Mouse (Mus musculus): ENCODE data around the gene Cdk2.

The Cdk2 gene

GRCm38 (mm10) chr10:128653866-128654265 is 51.0 kb downstream of the Cdk2 start:
- DNase-seq = peak; percentile 68
